Mouse (Mus musculus): ENCODE data around the gene Tal1.

Gene Tal1

DNA sequence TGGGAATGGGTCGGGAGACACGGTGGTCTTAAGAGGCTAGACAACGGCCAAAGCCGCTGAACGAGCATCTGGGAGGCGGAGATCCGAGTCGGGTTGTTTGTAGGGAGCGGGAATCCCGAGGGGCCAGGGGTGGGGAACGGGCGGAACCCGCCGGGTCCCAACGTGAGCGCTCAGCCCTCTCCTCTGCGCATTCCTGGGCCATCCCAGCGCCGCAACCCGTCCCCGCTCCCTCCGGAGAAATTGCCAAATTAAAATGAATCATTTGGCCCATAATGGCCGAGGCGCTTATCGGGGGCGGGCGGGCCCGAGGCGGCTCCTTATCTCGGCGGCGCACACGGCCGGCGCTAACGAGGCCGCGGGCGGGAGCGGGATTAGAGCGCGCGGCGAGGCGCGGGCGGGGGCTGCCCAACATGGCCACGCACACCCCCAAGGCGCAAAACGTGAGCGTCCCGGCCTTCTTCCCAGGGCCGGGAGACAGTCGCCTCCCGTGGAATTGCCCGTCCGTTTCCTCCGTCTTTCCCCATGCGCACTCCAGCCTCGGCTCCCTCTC, at the start of gene Tal1:
TSS of gene Tal1 (plus strand) at position 56 of the 550 bp plus-strand sequence.
- peak in 1 of 2 experiments; percentile 54 for DNase-seq

- no peak for DNase-seq
Measured at GRCm38 (mm10) chr4:115014276-115014675, 42.0 kb upstream of the Tal1 start.

GRCm38 (mm10) chr4:115019997-115020396, 36.2 kb upstream of the Tal1 start:
- DNase-seq: no peak

DNA sequence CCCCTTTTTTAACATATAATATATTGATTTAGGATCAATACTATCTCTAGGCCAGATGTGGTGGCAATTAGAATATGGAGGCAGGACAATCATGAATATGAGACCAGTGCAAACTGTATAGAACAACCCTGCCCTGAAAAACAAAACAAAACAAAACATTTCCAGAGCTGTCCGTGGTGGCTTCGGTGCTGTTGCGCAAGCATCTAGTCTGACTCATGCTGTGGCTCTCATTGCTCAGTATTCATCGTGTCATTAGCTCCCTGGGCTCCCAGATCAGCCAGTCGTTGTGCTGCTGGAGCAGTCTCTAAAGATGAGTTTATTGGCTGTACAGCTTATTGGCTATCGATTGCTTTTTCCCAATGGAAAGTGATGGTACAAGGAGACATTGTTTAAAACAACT, 21.2 kb upstream of the Tal1 start:
- no peak for DNase-seq

- DNase-seq: peak; percentile 57 to 83
Measured at GRCm38 (mm10) chr4:115038242-115038641, 18.0 kb upstream of the Tal1 start.

- DNase-seq: no peak
Measured at GRCm38 (mm10) chr4:115045621-115046020, 10.6 kb upstream of the Tal1 start.

DNA sequence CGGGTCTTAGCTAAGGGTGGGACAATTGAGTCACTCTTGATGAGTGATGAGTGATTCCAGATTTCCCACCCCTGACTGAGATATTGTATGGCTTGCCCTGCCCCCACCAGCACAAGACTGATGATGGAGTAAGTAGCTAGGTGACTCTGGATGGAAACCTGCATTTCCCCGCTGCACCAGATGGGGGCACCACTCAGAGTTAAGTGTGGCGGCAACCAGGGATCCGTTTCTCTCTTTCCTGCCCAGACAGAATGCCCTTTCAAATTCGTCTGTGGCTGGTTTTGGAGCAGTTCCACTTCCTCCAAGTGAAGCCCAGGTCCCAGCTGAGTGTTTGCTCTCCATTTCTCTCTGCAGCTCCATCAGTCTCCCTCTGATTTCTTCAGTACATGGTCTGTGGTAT, 8.5 kb upstream of the Tal1 start:
- DNase-seq: peak; percentile 78 to 89

DNA sequence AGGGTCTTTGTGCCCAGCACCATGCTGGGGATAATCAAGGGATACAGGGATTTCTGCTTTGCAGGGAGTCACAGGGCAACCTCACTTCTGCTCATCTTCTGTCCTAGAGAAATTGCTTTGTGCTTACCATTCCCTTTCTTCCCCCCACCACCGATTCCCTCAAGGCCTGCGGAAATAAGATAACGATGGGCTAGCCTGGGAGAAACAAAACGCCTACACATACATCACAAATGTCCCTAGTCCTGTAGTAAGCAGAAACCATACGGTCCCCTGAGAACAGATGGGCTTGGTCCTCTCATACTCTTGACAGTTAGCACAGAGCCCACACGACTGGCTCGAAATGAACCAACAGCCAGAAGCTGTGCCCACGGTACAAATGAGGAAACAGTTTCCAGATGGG, 8.0 kb upstream of the Tal1 start:
- no peak for DNase-seq

- no peak for DNase-seq
Measured at GRCm38 (mm10) chr4:115051245-115051644, 5.0 kb upstream of the Tal1 start.

GRCm38 (mm10) chr4:115052343-115053005, 3.8 kb upstream of the Tal1 start:
- DNase-seq: peak; percentile 84 to 86

DNA sequence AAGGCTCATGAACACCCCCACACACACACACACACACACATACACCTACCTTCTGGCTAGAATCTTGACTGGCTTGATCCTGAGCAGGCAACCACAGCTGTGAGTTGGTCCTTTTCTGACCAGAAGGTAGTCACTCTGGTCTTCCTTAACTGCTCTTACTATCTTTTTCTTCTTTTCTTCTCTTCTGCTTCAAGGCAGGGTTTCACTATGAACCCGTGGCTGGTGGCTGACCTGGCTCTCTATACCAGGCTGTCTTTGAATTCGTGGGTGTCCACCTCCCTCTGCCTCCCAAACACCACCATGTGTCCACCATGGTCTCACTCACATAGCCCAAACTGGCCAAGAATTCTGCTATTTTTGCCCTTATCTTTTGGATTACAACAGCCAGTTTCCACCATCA, 1.2 kb upstream of the Tal1 start:
- no peak for DNase-seq

DNA sequence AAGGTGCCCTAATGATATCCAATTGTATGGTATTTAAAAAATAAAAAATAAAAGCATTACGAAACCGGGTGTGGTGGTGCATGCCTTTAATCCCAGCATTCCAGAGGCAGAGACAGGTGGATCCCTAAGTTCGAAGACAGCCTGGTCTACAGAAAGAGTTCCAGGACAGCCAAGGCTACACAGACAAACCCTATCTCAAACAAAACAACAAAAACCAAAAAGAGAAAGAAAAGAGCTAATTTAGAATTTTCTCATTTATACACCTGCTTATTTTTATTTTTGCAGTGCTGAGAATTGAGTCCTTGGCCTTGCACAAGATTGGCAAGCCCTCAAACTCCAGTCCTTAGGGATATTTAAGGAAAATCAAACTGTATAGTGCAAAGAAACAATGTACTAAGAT, 535 bp upstream of the Tal1 start:
- DNase-seq: no peak

DNA sequence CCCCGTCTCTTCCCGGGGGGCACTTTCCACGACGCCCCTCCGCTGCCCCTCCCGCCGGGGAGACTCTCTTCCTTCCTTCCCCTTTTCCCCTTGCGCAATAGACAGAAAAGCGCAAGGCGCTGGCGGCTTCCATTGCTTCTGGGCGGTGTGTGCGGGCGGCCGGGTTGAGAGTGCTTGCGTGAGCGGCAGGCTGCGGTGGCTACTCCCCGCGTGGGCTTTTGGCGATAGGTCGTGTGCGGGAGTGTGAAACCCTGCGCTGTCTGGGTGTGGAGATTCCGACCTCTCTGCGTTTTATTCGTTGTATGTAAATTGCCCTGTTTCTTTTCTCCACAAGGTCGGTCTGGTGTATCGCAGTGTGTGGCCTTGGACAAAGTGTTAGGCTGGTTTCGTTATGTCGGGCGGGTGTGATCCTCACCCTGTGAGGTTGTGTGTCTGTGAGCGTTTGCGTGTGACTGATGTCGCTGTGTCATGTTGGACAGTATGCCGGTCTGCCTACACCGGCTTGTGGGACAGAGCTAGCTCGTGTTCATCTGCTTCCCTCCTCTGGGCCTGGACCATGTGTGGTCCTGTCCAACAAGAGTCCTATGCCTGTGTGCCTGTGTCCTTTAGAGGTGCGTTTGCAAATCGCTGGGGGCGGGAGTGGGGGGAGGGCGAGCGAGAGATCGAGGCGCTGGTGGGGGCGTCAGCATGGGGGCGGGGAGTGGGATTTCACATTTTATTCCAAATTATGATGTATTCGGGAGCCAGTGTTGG, 871 bp downstream of the Tal1 start:
- DNase-seq: peak; percentile 60 to 72

GRCm38 (mm10) chr4:115057674-115058316, 1.6 kb downstream of the Tal1 start:
- DNase-seq: peak in 1 of 2 experiments; percentile 36

- DNase-seq: peak in 1 of 2 experiments; percentile 55
Measured at GRCm38 (mm10) chr4:115058317-115058761, 2.1 kb downstream of the Tal1 start.

GRCm38 (mm10) chr4:115058871-115059590, 2.8 kb downstream of the Tal1 start:
- peak in 1 of 2 experiments; percentile 40 for DNase-seq

DNA sequence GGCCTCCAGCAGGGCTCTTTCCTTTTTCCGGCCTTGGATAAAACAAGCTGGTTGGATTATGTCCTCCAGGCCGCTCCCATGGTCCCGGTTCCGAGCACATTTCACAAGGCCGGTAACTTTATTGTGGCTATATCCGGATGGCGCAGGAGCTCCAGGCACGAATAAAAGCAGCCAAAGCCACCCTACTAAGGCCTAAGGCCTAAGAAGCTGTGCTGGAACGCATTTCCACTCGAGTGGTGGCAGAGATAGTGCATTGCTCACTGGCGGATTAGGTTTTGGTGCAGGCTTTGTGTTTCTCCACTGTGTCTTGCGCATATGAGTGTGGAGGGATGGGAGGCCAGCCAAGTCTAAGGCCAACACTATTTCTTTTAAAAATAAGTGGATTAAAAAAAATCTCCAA, 3.6 kb downstream of the Tal1 start:
- DNase-seq: peak; percentile 41 to 46

GRCm38 (mm10) chr4:115060753-115061152, 4.5 kb downstream of the Tal1 start:
- no peak for DNase-seq

DNA sequence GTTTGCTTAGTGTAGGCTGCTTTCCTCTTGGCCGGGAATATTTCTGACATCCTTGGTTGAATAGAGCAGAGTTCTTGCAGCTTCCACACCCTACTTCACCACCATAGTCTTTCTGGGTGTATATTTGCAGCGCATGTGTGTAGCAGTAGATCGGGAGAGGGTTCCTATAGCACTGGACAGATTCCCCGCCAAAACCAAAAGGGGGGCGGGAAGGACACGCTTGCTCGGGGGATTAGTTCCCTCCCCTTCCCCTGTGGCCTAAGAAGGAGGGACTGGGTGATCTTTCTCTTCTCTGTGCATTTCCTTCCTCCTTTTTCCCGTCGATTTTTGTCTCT, 6.3 kb downstream of the Tal1 start:
- no peak for DNase-seq

DNA sequence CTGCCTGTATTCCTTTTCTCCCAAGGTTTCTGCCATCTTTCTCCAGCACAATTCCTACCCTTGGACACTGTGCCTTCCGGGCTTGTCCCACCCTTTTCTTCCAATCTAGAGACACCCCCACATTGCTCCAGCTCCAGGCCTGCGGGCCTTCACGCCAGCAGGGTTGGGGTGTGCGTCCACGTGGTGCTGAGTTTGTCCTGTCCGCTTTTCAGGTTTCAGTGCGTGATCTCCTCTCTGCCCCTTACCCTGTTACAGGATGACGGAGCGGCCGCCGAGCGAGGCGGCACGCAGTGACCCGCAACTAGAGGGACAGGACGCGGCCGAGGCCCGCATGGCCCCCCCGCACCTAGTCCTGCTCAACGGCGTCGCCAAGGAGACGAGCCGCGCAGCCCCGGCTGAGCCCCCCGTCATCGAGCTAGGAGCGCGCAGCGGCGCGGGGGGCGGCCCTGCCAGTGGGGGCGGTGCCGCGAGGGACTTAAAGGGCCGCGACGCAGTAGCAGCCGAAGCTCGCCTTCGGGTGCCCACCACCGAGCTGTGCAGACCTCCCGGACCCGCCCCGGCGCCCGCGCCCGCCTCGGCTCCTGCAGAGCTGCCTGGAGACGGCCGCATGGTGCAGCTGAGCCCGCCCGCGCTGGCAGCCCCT, 6.8 kb downstream of the Tal1 start:
- peak in 1 of 2 experiments; percentile 55 for DNase-seq

GRCm38 (mm10) chr4:115063518-115064239, 7.5 kb downstream of the Tal1 start:
- DNase-seq: no peak

DNA sequence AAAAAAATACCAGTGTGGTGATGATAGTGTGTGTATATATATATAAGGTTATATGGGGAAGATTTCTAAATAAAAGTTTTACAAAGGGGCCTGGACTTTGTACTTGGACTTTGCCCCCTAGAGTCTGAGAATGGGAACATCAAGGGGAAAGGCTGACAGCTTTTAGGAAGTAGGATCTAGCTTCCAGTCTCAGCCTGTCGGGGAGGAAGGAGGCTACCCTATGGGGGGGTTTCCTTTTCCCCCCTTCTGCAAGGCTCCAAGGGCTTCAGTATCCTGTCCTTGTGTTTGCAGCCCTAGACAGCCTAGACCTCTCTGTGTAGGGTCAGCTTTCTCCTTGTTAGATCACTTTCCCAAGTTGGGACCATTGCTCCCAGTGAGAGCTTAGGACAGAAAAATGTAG, 15.4 kb downstream of the Tal1 start:
- DNase-seq: no peak
